Mouse (Mus musculus) urinary bladder, adult 18-20 months (tissue): ENCODE measurements around the gene Il1rap.

Experiments
- DNase-seq, 2 experiments: peaks; one replicate each; pipeline ENCODE4 v3.0.0; 2022; ENCODE audit warnings: low spot score in 2 of 2, mixed read lengths in 2 of 2

The Il1rap gene

DNA sequence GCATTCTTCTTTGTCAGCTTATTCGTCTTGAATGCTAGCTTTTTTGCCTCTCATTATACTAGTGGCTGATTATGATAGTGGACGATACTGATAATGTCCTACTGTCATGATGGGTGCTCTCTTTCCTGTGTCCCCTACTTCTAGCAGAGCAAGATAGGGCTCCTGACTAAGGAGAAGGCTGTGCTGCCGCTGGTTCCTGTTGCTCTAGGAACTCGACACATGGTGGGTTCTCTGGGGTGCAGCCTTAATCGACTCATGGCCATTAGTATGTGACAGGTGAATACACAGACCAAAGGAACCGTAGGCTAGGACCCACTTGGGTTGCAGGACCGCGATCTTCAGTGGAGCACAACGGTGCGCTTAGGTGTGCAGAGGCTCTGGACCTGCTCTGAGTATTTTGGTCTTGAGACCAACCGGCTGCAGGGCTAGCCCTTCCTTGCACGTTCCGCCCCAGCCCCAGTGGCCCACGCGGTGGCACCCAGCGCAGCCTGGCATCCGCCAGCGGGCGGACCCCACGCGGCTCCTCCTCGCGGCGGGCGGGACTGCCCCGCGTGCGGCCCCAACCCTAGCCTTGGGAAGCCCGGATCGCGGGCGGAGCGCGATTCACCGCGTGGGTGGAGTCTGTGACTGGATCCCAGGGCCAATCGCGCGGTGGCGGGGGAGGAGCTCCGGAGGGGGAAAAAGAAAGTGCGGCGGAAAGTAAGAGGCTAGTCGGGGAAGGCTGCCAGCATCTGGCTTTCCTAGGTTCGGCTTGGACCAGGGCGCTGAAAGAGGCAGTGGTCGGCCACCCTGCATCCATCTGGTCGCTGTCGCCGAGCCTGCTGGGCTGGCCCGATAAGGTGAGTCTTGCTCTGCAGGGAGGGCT, at the start of gene Il1rap:
TSS of gene Il1rap (plus strand) at position 657 of the 865 bp plus-strand sequence.
- peak; percentile 89 to 91 for DNase-seq

DNA sequence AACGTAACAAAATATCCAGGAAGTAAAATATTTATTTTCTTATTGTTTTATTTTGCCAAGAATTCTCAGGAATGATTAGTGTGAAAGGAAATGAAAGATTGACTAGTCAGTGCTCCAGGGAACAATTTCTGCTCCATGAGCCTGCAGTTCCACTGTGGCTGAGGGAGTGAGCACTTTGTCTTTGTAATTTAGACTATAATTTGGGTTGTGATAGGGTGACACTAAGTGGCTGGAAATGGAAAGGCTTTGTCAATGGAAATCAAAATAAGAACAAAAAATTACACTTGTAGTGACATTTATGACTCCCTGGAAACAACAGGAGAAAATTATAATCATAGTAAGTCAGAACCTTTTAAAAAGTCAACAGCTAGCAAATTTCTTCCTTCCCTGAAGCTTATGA, 49.2 kb upstream of the Il1rap start:
- no peak for DNase-seq

DNA sequence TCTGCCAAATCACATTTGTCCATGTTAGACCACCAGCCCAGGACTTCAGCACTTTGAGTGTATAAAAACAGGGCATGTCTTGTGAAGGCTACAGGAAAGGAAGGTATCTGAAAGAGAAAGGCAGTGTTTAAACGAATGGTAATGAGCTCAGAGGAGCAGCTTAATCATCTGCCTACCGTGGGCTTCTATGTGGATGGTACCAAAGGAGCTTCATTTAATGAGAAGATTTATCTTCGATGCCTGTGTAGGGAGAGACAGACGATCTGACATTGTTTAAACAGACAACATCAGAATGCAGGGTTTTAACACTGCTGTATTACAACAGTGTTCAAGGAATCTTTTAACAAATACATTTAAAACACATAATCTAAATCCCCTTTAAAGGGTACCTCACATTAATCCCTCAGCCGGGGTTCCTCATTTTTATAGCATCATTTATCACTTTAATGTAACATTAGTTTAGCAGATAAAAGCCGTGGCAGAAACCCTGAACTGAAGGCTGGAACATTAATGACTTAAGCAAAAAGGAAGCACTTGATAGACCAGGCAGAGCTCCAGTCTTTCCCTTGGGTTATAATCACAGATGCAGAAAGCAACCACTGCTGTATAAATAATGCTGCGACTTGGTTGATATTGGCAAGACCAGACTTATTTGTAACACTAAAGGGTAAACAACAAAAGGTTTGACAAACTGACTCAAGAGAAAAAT, 35.2 kb upstream of the Il1rap start:
- DNase-seq, result no peak

DNA sequence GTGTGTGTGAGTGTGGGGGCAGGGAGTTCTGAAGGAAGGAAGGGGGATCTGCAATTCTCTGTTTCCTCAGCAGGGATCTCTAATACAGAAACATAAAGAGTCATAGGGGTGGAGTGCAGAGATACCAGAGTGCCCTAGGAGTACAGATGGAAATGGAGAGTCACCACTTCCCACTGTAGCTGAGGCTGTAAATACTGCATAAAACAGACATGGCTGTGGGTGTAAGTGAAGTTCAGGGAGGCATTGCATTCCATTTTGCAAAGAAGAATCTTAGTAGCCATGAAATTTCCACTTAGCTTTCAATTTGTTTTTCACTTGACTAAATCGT, 34.7 kb upstream of the Il1rap start:
- no peak for DNase-seq

DNA sequence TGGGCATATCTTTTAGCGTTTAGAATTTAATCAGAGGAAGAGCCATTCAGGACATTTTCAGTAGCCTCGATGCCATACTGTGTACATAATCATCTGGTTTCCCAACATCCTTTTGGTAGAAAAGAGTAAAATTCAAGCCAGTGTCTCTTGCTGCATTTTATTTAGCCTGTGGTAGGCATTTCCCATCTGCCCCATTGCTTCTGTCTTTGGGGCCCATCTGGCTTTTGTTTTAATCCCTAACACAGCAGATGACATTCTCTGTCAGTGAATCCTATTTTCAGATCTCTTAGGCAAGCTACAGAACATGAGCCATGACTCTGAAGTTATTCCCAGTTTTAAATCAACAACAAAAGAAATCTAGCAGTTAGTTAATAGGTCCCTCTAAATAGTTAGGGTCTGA, 32.3 kb upstream of the Il1rap start:
- DNase-seq, result no peak

DNA sequence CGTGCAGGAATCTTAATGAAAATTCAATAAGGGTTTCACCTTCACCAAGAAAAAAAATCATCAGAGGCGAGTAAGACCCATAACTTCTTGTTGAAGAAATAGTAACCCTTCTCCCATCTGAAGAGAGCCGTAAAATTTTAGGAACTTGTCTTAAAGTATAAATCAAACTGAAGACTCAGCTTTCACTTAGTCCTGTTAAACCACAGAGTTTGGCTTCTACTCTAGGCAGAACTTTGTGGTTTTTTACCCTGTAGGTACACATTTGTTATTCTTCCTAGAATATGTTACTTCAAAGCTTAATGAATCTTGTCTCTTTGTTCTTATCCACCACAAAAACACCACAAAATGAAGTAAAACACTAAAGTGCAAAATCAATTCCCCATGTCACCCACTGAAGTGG, 29.3 kb upstream of the Il1rap start:
- DNase-seq, result no peak

DNA sequence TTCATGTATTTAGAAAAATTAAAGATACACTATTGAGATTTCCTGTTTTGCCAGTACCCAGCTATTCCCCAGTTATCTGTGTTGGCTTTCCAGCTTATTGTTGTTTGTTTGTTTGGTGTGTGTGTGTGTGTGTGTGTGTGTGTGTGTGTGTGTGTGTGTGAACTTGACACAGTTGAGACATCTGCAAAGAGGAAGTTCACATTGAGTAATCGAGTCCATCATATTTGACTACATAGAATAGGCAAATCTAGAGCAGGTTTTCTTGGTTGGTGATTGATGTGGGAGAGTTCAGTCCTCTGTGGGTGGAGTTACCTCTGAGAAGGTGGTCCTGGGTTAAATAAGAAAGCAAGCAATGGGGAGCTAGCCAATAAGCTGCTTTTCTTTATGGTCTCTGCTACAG, 22.7 kb upstream of the Il1rap start:
- DNase-seq, result no peak

DNA sequence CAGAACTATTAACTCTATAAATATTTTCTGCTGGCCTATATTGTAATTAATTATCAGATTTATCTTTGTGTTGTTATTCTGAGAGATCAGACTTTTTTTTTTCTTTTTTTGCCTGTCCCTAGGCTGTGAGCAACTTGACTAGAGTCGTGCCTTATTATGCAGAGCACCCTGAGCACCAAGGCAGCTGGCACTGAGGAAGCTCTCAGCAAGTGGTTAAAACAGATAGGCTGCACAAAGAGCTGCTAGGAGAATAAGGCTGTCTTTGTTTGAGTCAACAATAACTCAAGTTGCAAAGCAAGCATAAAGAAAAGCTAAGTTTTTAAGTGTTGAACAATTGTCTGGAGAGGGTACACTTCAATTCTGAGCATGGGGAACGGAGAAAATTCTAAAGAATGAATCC, 19.8 kb upstream of the Il1rap start:
- DNase-seq, result no peak

DNA sequence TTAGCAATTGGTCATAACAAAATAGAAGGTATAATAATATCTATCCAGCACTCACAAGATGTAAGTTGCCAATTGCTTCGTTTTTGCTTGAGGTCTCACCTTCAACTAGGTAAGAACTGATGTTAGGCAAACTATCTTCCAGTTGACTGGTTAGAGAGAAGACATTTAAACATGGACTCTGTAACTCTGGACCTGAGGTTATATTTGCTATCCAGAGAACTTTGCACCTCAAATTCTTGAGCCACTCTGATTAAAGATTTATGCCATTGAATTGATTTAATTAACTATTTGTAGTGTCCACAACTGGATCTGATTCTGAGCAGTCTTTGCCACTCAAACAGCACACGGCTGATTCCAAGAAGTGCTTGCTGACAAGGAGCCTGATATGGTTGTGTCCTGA, 18.7 kb upstream of the Il1rap start:
- DNase-seq, result no peak

DNA sequence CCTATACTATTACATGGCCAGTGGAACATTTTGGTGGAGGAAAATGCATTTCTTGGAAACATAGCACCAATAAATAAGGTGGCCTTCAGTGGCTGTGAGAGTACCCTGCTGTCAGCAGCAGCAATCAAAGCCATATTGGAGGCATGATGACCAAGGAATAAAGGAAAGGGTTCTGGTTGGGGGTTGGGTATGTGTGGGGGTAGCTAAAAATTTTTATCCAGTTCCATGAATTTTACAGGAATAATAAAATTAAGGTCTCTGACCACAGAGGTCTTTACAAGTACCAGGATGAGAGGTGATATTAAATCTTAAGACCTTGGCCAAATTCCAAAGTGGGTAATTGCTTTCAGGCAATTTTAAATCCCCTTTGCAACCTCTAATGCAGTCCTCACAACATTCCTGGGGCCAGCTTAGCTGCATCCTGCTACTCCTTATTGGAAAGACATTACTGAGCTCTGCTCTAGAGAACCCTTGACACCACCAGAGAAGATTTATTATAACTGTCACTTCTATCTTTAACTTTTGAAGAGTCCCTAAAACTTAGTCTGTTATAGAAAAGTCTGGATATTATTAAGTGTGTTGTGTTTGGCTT, 12.0 kb upstream of the Il1rap start:
- no peak for DNase-seq

DNA sequence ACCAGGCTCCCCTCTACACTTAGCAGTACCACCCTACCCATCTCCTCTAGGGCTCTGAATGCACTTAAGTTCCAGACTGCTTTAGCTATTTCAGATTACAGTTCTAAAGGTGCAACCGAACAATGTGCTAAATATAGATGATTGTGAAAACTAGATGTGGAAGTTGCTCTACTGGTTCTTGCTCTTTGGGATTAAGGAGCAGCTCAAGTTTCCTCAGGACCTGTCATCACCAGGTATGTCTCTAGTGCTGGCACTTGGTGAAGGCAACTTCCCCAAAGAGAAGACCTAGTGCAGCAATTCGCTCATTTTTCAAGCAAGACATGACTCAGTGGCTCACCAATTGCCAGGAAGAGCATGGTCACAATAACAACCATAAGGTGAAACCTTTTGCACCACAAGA, 9.7 kb upstream of the Il1rap start:
- no peak for DNase-seq

DNA sequence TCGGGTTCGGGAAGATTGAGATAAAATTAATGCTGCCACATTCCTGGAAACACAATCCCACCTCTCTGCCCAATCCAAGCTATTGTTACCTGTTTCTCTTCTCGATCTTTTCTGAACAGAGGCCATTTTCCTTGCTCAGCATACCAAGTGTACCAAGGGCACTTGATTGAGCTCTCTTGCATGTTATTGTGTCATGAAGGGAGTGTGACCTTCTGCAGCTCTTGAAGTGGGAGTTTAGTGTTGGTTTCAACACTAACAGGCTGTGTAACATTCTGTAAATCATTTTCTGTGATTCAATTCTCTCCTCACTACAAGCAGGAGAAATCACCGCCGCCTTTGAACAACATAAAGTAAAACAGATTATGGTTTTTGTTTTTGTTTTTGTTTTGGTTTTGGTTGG, 7.3 kb upstream of the Il1rap start:
- no peak for DNase-seq

DNA sequence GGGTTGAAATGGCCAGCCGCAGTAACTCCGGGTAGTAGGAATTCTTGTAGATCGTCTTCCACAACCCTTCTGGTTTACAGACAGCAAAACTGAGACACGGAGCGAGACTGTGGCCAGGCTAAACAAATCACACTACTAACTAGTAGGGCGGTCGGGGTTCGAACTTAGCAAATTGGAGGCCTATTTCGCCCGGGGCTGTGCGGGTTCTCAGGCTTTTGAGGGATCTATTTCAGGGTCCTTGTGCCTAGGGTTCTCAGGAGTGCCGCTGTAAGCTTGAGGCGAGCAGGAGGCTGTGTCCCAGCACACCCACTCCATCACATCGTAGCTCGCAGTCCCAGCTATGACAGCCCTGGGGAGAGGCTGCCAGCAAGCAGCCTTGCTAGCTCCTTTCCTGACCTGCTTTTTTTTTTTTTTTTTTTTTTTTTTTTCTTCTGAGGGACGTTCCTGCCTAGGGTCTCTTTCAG, 441 bp downstream of the Il1rap start:
- no peak for DNase-seq

DNA sequence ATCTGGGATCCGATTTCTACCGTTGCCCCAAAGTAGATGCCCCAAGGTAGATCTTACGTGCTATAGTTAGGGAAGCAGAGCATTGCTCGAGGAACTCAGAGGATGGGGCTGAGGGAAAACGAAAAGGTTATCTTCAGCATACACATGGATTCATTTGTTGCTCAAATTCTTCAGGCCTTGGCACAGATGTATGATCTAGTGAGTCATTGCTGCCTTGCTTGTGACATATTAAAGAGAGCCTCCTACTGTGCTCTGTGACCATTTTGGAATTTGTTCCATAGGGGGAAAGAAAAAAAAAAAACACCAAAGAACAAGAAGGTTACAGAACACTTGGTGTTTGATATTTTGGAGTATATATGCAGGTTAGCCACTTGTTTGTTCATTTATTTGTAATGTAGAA, 4.3 kb downstream of the Il1rap start:
- no peak for DNase-seq

DNA sequence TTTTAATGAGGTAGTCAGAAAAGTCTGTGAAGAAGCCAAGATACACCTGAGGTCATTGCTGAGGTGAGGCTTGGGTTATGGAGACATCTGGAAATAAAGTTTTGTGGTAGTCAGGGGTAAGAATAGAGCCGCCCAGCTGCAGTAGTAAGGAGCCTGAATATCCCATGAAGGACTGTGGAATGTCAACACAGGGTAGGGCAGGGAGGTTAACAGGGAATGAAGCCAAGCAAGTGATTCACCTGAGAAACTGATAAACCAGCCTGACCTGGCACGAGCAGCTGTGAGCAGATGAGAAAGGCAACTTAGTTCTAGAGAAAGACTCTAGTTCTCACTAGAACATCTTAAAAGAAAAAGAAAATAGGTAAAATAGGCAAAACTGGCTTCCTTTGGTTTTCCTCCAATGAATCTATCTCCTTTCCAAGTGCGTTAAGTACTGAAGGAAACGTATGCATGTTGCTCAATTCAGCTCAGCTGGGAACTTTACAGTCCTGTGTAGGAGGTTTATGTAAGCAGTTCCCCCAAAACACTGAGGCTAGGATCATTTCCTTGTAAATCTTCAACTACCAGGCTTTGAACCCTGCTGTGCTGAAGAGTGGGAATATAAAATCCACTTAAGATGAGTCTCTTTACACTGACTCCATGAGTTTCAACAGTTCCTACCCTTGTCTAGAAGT, 9.5 kb downstream of the Il1rap start:
- DNase-seq, result no peak

DNA sequence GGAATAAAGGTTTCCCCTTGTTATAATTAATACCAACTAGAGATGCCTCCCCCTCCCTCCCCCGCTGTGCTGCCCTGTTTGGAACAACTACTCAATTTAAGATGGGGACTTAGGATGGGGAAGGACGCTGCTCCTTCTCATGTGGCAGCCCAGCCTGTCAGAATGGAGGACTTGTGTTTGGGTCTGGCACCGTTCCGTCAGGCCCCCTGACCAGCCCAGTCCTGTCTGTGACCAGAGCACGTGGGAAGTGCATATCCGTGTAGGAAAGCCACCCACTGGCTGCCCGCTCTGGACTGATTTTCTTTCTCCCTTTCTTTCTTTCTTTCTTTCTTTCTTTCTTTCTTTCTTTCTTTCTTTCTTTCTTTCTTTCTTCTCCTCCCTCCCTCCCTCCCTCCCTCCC, 14.9 kb downstream of the Il1rap start:
- no peak for DNase-seq

DNA sequence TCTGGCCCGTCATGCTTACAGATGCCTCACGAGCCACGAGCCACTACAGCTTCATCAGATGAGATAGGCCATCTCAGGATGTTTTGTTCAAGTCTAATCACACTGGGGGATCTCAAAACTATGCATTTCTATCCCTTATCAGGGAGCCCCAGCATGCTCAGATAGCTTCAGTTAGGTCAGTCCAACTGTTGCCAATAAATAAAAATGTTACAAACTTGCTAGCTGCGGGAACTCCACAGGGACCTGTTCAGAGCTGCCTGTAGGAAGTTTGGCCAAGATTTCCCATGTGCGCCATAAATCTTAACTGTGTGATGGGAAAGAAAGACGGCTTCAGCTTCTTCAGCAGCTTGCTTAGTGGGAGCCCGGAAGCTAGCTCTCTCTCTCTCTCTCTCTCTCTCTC, 15.8 kb downstream of the Il1rap start:
- no peak for DNase-seq

DNA sequence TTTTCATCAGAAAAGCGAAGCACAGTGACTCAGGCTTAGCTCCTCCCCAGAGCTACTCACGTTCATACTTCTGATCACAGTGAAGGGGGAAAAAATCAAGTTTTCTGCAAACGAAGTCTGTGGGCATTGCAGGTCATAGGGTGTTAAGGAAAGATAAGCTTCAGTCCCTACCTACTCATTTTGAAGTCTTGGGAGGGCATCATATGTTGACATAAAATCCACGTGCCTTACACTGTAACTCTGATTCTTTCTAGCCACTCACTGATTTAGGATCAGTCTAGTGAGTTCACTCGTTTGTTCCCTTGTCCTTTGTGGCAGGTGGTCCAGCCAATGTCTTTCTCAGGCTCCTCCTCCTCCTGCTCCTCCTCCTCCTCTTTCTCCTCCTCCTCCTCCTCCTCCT, 17.1 kb downstream of the Il1rap start:
- no peak for DNase-seq

DNA sequence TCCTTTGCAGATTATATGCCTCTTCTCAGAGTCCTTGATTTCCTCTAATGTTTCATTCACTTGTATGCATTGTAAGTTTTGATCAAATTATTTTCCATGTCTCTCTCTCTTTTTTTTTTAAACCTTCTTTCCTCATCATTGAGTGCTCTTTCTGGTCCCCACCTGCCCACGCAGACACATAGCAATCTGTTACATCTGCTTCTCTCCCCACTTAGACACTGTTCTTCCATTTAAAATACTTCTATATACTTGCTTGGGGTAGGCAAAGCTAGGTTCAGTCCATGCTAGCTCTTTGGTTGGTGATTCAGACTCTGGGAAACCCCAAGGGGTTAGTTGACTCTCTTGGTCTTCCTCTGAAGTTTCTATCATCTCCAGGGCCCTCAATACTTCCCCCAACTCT, 20.0 kb downstream of the Il1rap start:
- DNase-seq, result no peak

DNA sequence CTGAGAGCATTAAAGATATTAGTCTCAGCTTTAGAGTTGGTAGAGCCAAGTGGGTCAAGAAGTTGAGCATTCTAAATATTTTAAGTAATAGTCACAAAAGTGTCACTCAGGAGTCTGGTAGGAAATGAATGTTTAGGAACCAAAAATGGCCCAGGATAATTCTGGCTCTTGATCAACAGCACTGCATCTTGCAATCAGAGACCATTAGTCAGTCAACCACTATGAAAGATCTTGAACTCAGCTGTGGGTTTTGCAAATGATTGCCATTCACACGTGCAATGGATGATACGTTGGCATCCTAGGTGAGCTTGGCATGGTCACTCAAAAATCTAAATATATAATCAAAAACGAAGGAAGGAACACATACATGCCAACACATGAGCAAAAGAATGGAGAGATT, 23.1 kb downstream of the Il1rap start:
- DNase-seq, result no peak

DNA sequence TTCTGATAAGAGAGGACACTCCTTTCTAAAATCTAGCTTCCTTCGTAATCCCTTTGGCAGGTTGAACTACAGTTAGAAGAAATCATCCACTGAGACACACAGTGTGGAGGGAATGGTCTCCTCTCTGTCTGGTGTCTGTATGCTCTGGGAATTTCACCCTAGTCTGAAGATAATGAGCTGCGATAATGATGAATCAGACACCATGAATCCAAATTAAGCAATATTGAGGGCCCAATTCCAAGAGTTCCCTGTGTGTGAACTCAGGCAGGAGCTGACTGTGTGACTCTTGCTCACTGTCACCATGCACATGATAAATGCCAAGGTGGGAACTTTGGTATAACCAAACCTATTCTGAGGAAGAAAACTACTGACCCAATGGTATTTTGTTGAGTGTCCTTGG, 26.5 kb downstream of the Il1rap start:
- no peak for DNase-seq

DNA sequence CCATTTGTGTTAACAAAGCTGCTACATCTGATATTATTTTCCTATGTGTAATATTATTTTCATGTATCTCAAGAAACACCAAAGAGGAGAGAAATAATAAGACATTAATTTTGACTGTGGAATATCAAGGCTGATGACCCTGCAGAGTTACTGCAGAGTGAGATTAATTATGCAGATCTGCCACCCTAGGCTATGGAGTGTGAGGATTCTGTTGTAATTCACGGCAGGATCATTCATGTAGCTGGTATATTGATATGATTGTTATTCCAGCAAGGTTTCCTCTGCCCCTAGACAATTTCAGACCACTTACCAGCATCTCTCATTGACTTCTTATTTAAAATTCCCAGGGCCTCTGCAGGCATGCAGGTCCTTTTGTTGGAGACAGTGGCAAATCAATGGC, 29.0 kb downstream of the Il1rap start:
- DNase-seq, result no peak
